Mouse (Mus musculus) gastrocnemius, postnatal 14 days (tissue): ENCODE data around the gene Rbks. TPM values are rescaled to one million over a fixed set of nuclear protein-coding genes. Genes with fewer than 3 reads are reported as not detected.
A peak's percentile ranks its signal among the peaks of the same experiment; 100 is the strongest.

Experiments
- DNase-seq: peaks from one replicate; pipeline ENCODE4 v3.0.0; 2021; ENCODE audit warnings: mixed read lengths
- intact Hi-C: fragments of 180-260 bp; cut with DNase I; formaldehyde crosslinking; loops from one replicate; pipeline ENCODE4 v1.15.1; 2025; ENCODE audit warnings: low total_unique reads
- total RNA-seq, 2 experiments: library from RNA; stranded (reverse); gene quantifications; 2 replicates each; pipeline ENCODE4 v1.2.3; 2021

The Rbks gene
- total RNA-seq, 2 experiments from 2014 or later = 2.1 to 3.3 TPM

GRCm38 (mm10) chr5:31630064-31630463 lies 67.4 kb downstream of the Rbks start:
- intact Hi-C loops = no loop called here

GRCm38 (mm10) chr5:31628555-31628954 lies 68.9 kb downstream of the Rbks start:
- no peak for DNase-seq
- intact Hi-C loops = no loop called here

More at GRCm38 (mm10) chr5:31630064-31630463, 67.4 kb downstream of the Rbks start:
- peak; percentile 34 for DNase-seq

- intact Hi-C loops = no loop called here
- DNase-seq = no peak
Measured at GRCm38 (mm10) chr5:31627562-31628526, 69.6 kb downstream of the Rbks start.

GRCm38 (mm10) chr5:31627117-31627516 lies 70.3 kb downstream of the Rbks start:
- no peak for DNase-seq
- intact Hi-C loops = no loop called here

GRCm38 (mm10) chr5:31620326-31620725 lies 77.1 kb downstream of the Rbks start:
- intact Hi-C loops = no loop called here

GRCm38 (mm10) chr5:31614339-31615025 lies 82.9 kb downstream of the Rbks start:
- DNase-seq = no peak
- intact Hi-C loops = loop anchor here (5.0 to 10.0 kb wide), 2 partner anchors 52 to 530 kb away; no protein-coding TSS in a partner anchor

More at GRCm38 (mm10) chr5:31620326-31620725, 77.1 kb downstream of the Rbks start:
- no peak for DNase-seq

GRCm38 (mm10) chr5:31613852-31614286 lies 83.6 kb downstream of the Rbks start:
- intact Hi-C loops = loop anchor here (5.0 to 10.0 kb wide), 2 partner anchors 52 to 531 kb away; no protein-coding TSS in a partner anchor
- DNase-seq = peak; percentile 87

GRCm38 (mm10) chr5:31611186-31611585 lies 86.2 kb downstream of the Rbks start:
- no peak for DNase-seq
- intact Hi-C loops = loop anchor here (5.0 to 10.0 kb wide), 2 partner anchors 49 to 534 kb away; no protein-coding TSS in a partner anchor

GRCm38 (mm10) chr5:31610376-31611086 lies 86.9 kb downstream of the Rbks start:
- no peak for DNase-seq
- intact Hi-C loops = loop anchor here (5.0 to 10.0 kb wide), 2 partner anchors 48 to 534 kb away; no protein-coding TSS in a partner anchor

GRCm38 (mm10) chr5:31606151-31606550 lies 91.3 kb downstream of the Rbks start:
- intact Hi-C loops = no loop called here
- DNase-seq = peak; percentile 72

- DNase-seq = no peak
- intact Hi-C loops = no loop called here
Measured at GRCm38 (mm10) chr5:31603766-31604165, 93.7 kb downstream of the Rbks start.

- DNase-seq = peak; percentile 78
- intact Hi-C loops = no loop called here
Measured at GRCm38 (mm10) chr5:31602377-31602776, 95.0 kb downstream of the Rbks start.

GRCm38 (mm10) chr5:31601162-31601722 lies 96.2 kb downstream of the Rbks start:
- DNase-seq = no peak
- intact Hi-C loops = no loop called here

GRCm38 (mm10) chr5:31599161-31599560 lies 98.3 kb downstream of the Rbks start:
- DNase-seq = no peak
- intact Hi-C loops = no loop called here

GRCm38 (mm10) chr5:31598579-31598978 lies 98.8 kb downstream of the Rbks start:
- DNase-seq = peak; percentile 28
- intact Hi-C loops = no loop called here

GRCm38 (mm10) chr5:31598121-31598520 lies 99.3 kb downstream of the Rbks start:
- intact Hi-C loops = no loop called here
- DNase-seq = no peak

GRCm38 (mm10) chr5:31597430-31597944 lies 99.9 kb downstream of the Rbks start:
- intact Hi-C loops = no loop called here
- no peak for DNase-seq

GRCm38 (mm10) chr5:31596481-31597429 lies 100.7 kb downstream of the Rbks start, which contains the start of gene Mrpl33:
TSS of gene Mrpl33 (plus strand) at chr5:31596935.
- intact Hi-C loops = no loop called here

More at GRCm38 (mm10) chr5:31596481-31597429, 100.7 kb downstream of the Rbks start, which contains the start of gene Mrpl33:
- DNase-seq = peak; percentile 47
